Mouse (Mus musculus) forebrain, embryonic 12.5 days (tissue): ENCODE measurements at regions not wholly inside any gene's neighbourhood (a gene's known extent, or its start where the extent isn't known, plus 50 kb on each side); places are given as distances from the start of the nearest gene placed in this dataset.

Source experiments
- ATAC-seq: fragments of 200-750 bp; cut with Nextera tagmentation; 2 replicates; pipeline ENCODE4 v1.8.0; 2017; ENCODE audit warnings: moderate TSS enrichment; ENCODE audit not compliant: low FRiP score
- H3K27ac ChIP-seq: fragments of 300-500 bp; sonication (generic); 2 replicates; pipeline ENCODE4 v1.5.1; 2016; ENCODE audit warnings: mild to moderate bottlenecking
- H3K27me3 ChIP-seq: fragments of 300-500 bp; sonication (generic); 2 replicates; pipeline ENCODE4 v1.6.1; 2016; ENCODE audit warnings: mild to moderate bottlenecking
- H3K36me3 ChIP-seq: fragments of 300-500 bp; sonication (generic); replicated peaks from 2 replicates; pipeline ENCODE4 v1.6.1; 2016; ENCODE audit warnings: mild to moderate bottlenecking
- H3K4me1 ChIP-seq: fragments of 300-500 bp; sonication (generic); 2 replicates; pipeline ENCODE4 v1.6.1; 2016
- H3K4me2 ChIP-seq: fragments of 300-500 bp; sonication (generic); 2 replicates; pipeline ENCODE4 v1.6.1; 2016; ENCODE audit warnings: mild to moderate bottlenecking, moderate library complexity
- H3K4me3 ChIP-seq: fragments of 300-500 bp; sonication (generic); replicated peaks from 2 replicates; pipeline ENCODE4 v1.5.1; 2016; ENCODE audit warnings: mild to moderate bottlenecking
- H3K9ac ChIP-seq: fragments of 300-500 bp; sonication (generic); 2 replicates; pipeline ENCODE4 v1.6.1; 2016; ENCODE audit warnings: mild to moderate bottlenecking
- H3K9me3 ChIP-seq: fragments of 300-500 bp; sonication (generic); 2 replicates; pipeline ENCODE4 v1.6.1; 2016
- WGBS: fragments of 180-500 bp; shearing (Covaris S2); methylation state at CpG from one replicate; pipeline ENCODE4 v1.1.7; 2016; 5-methylcytosine and 5-hydroxymethylcytosine counted together

DNA sequence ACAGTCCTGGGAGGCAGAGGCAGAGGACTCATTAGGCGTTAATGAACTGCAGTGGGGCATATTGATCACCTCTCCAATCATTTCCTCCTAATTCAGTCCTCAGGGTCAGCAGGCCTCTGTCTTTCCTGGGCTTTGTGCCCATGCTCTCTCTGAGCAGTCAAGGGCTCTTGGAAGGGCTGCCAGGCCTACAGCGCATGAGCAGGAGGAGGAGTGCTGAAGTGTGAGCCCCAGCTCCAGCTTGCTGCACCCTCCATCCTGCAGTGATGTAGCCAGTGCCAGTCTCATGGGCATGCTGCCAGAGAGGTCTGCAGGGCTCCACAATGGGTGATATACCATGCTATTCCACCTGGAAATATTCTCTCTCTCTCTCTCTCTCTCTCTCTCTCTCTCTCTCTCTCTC is 89.6 kb upstream of the Pja1 start:
- WGBS: 67% methylated on average over 2 of the region's 2 CpGs
- no peaks in the 10 kb centered on the region for H3K9me3 ChIP-seq
- H3K9ac ChIP-seq: no peak overlapping the region
- ATAC-seq: no peak
- H3K36me3 ChIP-seq: no peaks in the 10 kb centered on the region
- H3K4me3 ChIP-seq: no peak overlapping the region
- H3K27me3 ChIP-seq: peaks cover 91% of the 10 kb centered on the region
- H3K4me2 ChIP-seq: no peak overlapping the region
- 0 out of 2 replicates have a peak overlapping the region, but pooled peaks have one; percentile 13 for H3K27ac ChIP-seq
- peaks cover 40% of the 10 kb centered on the region for H3K4me1 ChIP-seq

DNA sequence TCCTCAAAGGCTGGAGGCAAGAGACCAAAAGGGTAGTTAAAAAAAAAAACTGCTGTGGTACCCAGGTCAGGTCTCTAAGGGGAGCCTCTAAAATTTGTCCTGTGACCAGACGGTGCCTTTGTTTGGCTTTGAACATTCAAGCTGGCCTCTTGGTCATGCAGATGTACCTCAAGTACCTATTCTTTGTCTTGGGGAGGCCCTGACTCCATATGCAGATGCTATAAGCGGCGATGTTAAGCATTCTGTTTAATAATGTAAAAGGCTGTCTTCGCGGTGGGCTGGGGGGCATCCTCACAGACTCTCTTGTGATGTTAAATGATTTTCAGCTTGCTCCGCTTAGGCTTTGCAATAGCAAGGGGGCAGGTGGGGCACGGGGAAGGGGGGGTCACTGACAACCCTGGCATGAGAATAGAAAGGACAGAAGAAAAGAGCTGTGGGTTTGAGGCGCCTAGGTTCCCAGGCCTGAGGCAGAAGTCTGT is 85.8 kb upstream of the Pja1 start:
- Histone ChIP-seq H3K4me2 (0 out of 2 replicates have a peak overlapping the region, but pooled peaks have one; percentile 17), H3K27me3 (peaks cover 93% of the 10 kb centered on the region), H3K36me3 (no peaks in the 10 kb centered on the region), H3K9me3 (no peaks in the 10 kb centered on the region), H3K4me3 (no peak overlapping the region), H3K9ac (no peak overlapping the region), H3K4me1 (peaks cover 28% of the 10 kb centered on the region), H3K27ac (peak overlapping the region; percentile 76)
- peak; percentile 39; the same call in 1 of the 2 replicates for ATAC-seq
- WGBS: 19% methylated on average over 8 of the region's 8 CpGs

GRCm38 (mm10) chrX:99555976-99556781 is 85.1 kb upstream of the Pja1 start:
- Histone ChIP-seq H3K4me2 (no peak overlapping the region), H3K4me1 (peaks cover 24% of the 10 kb centered on the region)
- 22% methylated on average over 13 of the region's 13 CpGs for WGBS

GRCm38 (mm10) chrX:99552778-99553177 is 81.7 kb upstream of the Pja1 start:
- H3K4me2 ChIP-seq: no peak overlapping the region
- H3K36me3 ChIP-seq: no peaks in the 10 kb centered on the region
- peaks cover 94% of the 10 kb centered on the region for H3K27me3 ChIP-seq
- no peak overlapping the region for H3K4me3 ChIP-seq
- H3K9ac ChIP-seq: no peak overlapping the region
- no peak for ATAC-seq
- no peak overlapping the region for H3K27ac ChIP-seq
- H3K4me1 ChIP-seq: peaks cover 34% of the 10 kb centered on the region
- no peaks in the 10 kb centered on the region for H3K9me3 ChIP-seq
- 87% methylated on average over 2 of the region's 2 CpGs for WGBS

More at GRCm38 (mm10) chrX:99555976-99556781, 85.1 kb upstream of the Pja1 start:
- Histone ChIP-seq H3K9ac (no peak overlapping the region), H3K4me3 (no peak overlapping the region), H3K27ac (peak overlapping the region; percentile 76), H3K27me3 (peaks cover 93% of the 10 kb centered on the region), H3K36me3 (no peaks in the 10 kb centered on the region), H3K9me3 (no peaks in the 10 kb centered on the region)
- ATAC-seq: peak; percentile 81

DNA sequence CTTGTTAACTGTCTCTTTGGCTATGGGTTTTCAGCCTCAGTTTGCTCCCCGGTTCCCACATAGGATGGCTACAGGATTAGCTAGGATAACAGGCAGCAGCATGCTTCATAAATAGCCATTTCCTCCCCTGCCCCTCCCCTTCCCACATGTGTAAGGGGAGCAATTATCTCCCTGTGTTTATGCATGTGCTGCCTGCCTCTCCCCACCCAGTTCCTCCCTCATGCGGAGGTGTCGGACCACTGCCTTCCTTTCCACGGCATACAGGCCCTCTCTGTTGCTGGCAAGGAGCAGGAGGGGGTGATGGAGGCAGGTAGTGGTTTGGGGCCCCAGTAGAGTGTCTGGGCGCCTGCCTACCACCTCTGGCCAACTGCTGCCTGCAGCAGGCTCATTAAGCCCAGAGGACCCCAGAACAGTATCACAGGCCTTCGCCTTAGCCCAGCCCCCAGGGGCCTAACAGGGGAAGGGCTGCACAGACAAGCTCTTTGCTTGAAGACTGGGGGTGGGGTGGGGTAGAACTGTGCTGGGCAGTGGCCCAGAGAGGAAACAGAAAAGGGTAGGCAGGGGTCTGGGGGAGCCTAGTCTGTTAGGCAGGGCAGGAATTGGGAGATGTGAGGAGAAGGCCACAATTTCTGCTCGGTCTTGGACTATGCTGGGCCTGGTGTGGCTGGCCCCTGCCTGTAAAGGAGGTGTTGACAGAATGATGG is 79.1 kb upstream of the Pja1 start:
- peak; percentile 72; the same call in 1 of the 2 replicates for ATAC-seq
- Histone ChIP-seq H3K27ac (peak overlapping the region; percentile 70), H3K27me3 (peaks cover 86% of the 10 kb centered on the region), H3K4me2 (no peak overlapping the region), H3K4me3 (no peak overlapping the region), H3K9me3 (no peaks in the 10 kb centered on the region), H3K36me3 (no peaks in the 10 kb centered on the region), H3K4me1 (peaks cover 15% of the 10 kb centered on the region), H3K9ac (no peak overlapping the region)
- WGBS: 42% methylated on average over 7 of the region's 7 CpGs

DNA sequence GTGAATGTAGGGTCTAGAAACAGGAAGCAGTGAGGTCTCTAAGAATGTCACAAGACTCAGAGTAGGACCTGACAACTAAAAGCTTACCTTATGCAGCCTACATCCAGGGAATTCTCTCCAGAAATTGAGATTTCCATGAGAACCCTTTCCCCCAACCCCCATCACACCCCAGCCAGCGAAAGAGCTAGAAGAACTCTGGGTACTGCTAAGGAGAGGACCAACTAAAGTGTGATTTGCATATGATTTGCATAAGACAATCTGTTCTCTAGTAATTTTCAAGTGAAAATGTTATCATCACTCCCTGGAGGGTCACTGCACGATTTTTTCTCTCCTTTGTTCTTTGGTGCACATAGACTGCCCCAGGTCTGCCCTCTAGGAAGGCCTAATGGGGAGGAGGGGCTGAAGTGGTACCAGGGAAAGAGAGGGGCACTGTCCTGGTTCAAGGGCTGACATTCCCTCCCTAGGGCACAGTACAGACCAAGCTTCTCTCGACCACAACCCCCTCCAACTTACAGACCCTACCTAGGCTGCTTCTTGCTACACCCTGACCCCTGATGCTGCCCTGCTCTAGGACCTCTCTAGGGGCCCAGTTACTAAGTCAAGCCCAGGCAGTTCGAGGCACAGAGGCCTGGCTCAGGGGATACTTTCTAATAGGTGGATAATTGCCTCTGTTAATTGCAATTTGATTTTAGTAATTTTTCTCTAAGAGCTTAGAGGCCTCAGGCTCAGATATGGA is 77.4 kb upstream of the Pja1 start:
- Histone ChIP-seq H3K27ac (no peak overlapping the region), H3K4me3 (no peak overlapping the region), H3K9me3 (no peaks in the 10 kb centered on the region), H3K4me2 (no peak overlapping the region), H3K9ac (no peak overlapping the region), H3K27me3 (peaks cover 77% of the 10 kb centered on the region), H3K4me1 (peaks cover 15% of the 10 kb centered on the region), H3K36me3 (no peaks in the 10 kb centered on the region)
- 60% methylated on average over 4 of the region's 4 CpGs for WGBS
- no peak for ATAC-seq

- ATAC-seq: no peak
- Histone ChIP-seq H3K4me2 (no peak overlapping the region), H3K4me3 (no peak overlapping the region), H3K27ac (no peak overlapping the region), H3K9me3 (no peaks in the 10 kb centered on the region), H3K9ac (no peak overlapping the region), H3K27me3 (peaks cover 61% of the 10 kb centered on the region), H3K36me3 (no peaks in the 10 kb centered on the region), H3K4me1 (peaks cover 8% of the 10 kb centered on the region)
- 88% methylated on average over 4 of the region's 4 CpGs for WGBS
Observed at GRCm38 (mm10) chrX:99544410-99544809, 73.3 kb upstream of the Pja1 start.

DNA sequence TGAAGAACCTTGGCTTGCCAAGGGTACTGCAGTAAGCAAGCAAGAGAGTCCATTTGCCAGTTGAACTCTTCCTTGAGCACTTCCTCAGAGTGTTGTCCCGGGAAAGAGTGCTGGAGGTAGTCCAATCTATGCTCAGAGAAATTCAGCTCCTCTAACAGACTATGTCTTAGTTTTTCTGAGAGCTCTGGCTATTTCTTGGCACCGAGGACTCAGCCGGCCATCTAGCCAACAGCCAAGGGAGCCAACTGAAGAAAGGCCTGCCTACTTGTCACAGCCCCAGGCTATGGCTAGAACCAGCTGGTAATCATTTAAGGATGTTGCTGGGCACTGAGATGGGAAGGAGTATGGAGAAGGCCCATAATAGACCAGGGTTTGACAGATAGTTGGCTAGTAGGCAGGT is 70.8 kb upstream of the Pja1 start:
- H3K9me3 ChIP-seq: no peaks in the 10 kb centered on the region
- H3K4me1 ChIP-seq: peaks cover 8% of the 10 kb centered on the region
- no peak overlapping the region for H3K4me2 ChIP-seq
- no peaks in the 10 kb centered on the region for H3K36me3 ChIP-seq
- peaks cover 50% of the 10 kb centered on the region for H3K27me3 ChIP-seq
- no peak overlapping the region for H3K4me3 ChIP-seq
- H3K9ac ChIP-seq: no peak overlapping the region
- H3K27ac ChIP-seq: no peak overlapping the region
- no peak for ATAC-seq
- WGBS: 93% methylated on average over 3 of the region's 3 CpGs

GRCm38 (mm10) chrX:99540087-99540576 is 69.1 kb upstream of the Pja1 start:
- 65% methylated on average over 5 of the region's 6 CpGs for WGBS
- Histone ChIP-seq H3K4me2 (no peak overlapping the region), H3K9me3 (no peaks in the 10 kb centered on the region), H3K27ac (0 out of 2 replicates have a peak overlapping the region, but pooled peaks have one; percentile 31), H3K4me1 (peaks cover 8% of the 10 kb centered on the region), H3K9ac (no peak overlapping the region), H3K27me3 (peaks cover 52% of the 10 kb centered on the region), H3K4me3 (no peak overlapping the region), H3K36me3 (no peaks in the 10 kb centered on the region)
- ATAC-seq: peak; percentile 77

DNA sequence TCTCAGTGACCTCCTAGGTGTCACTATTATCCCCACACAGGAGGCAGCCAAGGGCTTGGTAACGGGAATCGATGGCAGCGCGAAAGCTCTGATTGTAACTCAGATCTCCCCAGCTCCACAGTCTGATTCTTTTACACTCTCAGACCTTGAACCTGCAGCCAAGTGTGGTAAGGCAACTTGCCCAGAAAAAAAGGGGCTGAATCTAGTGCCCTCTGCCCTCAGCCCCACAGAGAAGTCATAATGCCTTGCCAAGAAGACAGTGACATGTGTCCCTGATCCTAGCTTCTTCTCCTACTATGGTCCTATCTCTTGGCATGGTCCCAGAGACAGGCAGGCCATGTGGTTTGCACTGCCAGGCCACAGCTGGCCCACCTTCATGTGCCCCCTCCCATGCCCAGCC is 68.6 kb upstream of the Pja1 start:
- H3K9me3 ChIP-seq: no peaks in the 10 kb centered on the region
- peak overlapping the region; percentile 19; the same call in 1 of the 2 replicates for H3K27ac ChIP-seq
- H3K27me3 ChIP-seq: peaks cover 54% of the 10 kb centered on the region
- no peak overlapping the region for H3K4me3 ChIP-seq
- H3K36me3 ChIP-seq: no peaks in the 10 kb centered on the region
- no peak overlapping the region for H3K9ac ChIP-seq
- no peak for ATAC-seq
- WGBS: 92% methylated on average over 4 of the region's 4 CpGs
- H3K4me2 ChIP-seq: no peak overlapping the region
- H3K4me1 ChIP-seq: peaks cover 8% of the 10 kb centered on the region

GRCm38 (mm10) chrX:99537814-99538213 is 66.7 kb upstream of the Pja1 start:
- Histone ChIP-seq H3K4me1 (peaks cover 8% of the 10 kb centered on the region), H3K27ac (no peak overlapping the region), H3K4me2 (no peak overlapping the region), H3K4me3 (no peak overlapping the region), H3K9me3 (no peaks in the 10 kb centered on the region), H3K36me3 (no peaks in the 10 kb centered on the region), H3K9ac (no peak overlapping the region), H3K27me3 (peaks cover 65% of the 10 kb centered on the region)
- no peak for ATAC-seq
- WGBS: 92% methylated on average over 4 of the region's 4 CpGs

DNA sequence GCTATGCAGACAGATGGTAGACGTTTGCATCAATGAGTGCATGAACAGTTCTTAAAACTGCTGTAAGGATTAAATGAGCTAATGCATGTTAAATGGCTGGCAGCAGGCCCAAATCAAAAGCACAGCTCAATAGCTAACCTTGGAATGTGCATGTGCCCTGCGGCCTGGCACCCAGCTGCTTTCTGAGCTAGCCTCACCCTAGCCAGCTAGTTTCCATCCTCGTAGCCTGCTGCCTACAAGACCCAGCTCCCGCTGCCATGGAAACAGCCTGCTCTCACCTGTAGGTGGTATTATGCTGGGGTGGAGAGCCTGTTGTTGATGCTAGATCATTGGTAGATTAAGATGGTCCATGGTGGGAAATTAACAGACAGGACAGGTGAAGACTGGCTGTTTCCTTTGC is 63.8 kb upstream of the Pja1 start:
- H3K27me3 ChIP-seq: peaks cover 70% of the 10 kb centered on the region
- no peak overlapping the region for H3K27ac ChIP-seq
- H3K9me3 ChIP-seq: no peaks in the 10 kb centered on the region

More for the DNA sequence above, 63.8 kb upstream of the Pja1 start:
- no peaks in the 10 kb centered on the region for H3K36me3 ChIP-seq
- ATAC-seq: peak; percentile 36; the same call in 1 of the 2 replicates
- no peak overlapping the region for H3K9ac ChIP-seq
- no peak overlapping the region for H3K4me3 ChIP-seq
- no peak overlapping the region for H3K4me2 ChIP-seq
- 56% methylated on average over 4 of the region's 4 CpGs for WGBS
- H3K4me1 ChIP-seq: peaks cover 5% of the 10 kb centered on the region
